Mouse (Mus musculus): ENCODE results near the gene E2f7. TPM values are rescaled to one million over a fixed set of nuclear protein-coding genes. Genes with fewer than 3 reads are reported as not detected.
A peak's percentile ranks its signal among the peaks of the same experiment; 100 is the strongest.

The E2f7 gene
- 4.8 and 12.1 TPM in 2 replicates for total RNA-seq (2015; ENCODE audit: low replicate concordance)
- total RNA-seq (2017; ENCODE audit: low replicate concordance): 8.9 and 17.6 TPM in 2 replicates

DNA sequence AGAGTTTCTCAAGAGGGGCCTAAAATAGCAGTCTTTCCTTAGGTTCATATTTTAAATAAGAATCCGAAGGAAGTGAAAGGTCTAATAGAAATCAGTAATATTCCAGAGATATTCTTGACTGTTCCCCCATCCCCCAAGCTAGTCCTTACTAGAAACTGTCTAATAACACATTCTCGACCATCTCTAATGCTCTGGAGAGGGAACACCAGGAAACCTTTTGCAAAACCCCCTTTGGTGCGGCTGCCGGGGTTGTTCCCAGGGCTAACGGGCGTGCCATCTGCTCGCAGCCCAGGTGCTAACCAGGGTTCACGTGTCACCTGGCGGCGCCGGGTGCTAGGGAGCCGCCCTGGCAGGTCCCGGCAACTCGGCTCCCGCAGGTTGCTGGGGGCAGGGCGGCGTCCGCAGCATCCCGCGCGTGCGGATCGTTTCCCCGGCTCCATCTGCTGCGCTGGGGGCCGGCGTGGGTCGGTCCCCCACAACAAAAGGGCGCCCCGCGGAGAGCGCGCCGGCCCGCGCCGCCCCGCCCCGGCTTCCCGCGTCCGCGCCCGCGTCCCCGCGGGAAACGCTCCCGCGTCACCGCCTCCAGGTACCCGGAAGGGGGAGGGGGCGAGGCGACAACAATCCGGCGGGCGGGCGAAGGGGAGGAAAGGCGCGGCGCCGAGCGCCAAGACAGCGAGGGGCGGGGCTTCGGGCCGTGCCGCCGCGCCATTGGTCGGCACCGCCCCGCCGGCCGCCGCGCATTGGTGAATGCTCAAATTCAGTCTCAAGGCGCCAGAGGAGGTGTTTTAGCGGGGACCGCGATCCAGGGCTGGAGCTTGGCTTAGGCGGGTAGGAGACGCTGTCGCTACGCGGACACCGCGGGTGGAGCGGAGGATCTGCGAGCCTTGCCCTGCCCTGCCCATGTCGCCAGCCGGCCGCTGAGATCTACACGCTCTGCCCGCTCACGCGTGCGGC lies at the start of gene E2f7:
Gene E2f7 (plus strand): TSS at position 754 of the 954 bp plus-strand sequence.
- ATAC-seq (replicated peaks; ENCODE audit: low FRiP score, poor library complexity, severe bottlenecking): peak; percentile 98

DNA sequence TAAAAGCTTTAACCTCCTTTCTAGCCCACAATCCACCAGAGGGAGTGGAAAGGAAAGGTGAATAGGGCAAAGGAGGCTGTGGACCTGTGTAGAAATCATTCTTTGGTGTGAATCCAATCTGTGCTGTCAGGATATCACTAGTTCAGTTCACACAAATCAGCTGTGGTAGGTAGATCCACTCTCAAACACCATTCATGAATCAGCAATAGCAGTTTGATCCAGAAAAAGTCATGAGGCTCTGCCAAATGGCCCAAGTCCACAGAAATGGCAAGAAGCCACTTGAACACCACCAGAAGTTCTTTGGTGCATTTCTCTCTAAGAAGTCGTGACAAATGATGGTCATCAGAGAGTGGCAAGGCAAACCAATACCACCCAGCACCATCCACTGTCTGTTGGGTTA lies 44.0 kb upstream of the E2f7 start:
- no peak for ATAC-seq (replicated peaks; ENCODE audit: low FRiP score, poor library complexity, severe bottlenecking)

DNA sequence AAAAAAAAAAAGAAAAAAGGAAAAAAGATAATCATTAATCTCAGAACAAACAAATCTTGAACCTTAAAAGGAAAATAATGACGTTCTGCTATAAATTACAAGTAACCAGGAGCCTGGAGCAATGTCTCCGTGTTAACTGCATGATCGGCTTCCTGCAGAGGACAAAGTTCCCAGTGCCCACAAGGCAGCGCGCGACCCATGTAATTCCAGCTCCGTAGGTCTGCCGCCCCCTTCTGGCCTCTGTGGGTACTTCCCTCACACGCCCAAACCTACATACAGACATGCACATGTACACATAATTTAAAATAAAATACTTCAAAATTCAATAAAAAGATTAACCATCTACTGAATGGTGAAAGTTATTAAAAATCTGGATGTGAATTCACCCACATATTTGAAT lies 39.6 kb upstream of the E2f7 start:
- no peak for ATAC-seq (replicated peaks; ENCODE audit: low FRiP score, poor library complexity, severe bottlenecking)

DNA sequence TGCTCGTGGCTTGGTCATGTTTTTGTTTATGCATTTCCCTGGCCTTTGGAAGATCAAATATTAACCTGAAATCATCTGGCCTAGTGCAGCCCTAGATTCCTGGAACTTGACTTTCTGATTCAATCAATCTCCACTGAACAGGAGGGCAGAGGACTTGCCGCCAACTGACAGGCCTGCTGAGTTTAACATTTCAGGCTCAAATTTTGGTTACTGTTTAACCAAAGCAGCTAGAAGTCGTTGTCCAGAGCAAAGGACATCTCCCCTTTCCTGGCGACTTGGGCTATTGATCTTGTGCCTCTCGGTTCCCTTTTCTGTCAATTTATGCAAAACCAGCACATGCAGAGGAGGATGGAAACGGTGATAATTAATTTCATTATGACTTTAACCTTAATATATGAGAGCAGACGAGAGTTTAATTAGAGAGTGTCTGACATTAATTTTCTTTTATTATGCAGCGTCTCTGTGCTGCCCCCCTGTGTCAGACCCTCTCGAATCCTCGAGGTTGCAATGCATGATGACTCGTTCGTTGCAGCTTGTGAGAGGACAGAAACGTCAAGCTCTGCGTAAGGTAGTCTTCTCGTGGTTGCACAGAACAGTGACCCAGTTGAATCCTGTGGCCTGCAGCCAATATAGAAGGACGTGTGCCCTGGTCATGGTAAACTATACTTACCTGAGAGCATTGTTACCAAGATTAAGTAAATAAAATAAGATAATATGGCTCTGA lies 37.7 kb upstream of the E2f7 start:
- no peak for ATAC-seq (replicated peaks; ENCODE audit: low FRiP score, poor library complexity, severe bottlenecking)

DNA sequence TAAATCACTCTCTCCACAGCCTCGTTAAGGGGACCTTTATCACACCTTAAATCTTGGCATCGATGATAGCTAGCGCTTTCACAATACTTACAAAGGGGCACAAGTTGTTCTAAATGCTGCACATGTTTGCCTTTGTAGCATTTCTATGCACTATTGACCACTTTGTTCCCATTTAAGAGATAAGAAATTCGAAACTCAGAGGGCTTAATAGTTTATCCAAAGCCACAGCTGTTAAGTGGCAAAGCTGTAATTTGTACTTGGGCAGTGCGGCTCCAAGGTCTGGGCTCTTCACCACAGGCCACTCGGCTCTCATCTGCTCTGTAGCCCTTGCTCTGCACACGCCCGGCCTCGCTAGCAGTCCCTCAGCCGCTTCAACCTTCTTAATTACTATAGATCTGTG lies 28.4 kb upstream of the E2f7 start:
- no peak for ATAC-seq (replicated peaks; ENCODE audit: low FRiP score, poor library complexity, severe bottlenecking)

DNA sequence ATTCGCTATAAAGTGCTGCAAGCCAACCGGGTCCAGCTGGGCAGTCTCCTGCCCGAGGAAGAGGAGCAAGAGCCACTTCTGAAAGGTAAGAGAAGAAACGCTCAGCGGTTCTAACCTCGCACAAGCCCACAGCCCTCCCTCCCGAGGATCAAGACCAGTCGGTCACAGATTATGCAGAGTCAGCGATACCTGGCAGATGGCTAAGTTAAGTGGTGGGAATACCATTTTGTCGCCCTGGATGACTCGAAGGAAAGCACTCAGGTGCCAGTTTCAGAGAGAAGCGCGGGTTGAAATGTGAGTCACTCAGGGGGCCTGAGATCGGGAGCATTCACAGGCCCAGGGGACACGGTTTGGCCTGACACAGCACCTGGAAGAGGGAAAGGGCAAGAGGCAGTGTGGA lies 18.8 kb upstream of the E2f7 start:
- no peak for ATAC-seq (replicated peaks; ENCODE audit: low FRiP score, poor library complexity, severe bottlenecking)

DNA sequence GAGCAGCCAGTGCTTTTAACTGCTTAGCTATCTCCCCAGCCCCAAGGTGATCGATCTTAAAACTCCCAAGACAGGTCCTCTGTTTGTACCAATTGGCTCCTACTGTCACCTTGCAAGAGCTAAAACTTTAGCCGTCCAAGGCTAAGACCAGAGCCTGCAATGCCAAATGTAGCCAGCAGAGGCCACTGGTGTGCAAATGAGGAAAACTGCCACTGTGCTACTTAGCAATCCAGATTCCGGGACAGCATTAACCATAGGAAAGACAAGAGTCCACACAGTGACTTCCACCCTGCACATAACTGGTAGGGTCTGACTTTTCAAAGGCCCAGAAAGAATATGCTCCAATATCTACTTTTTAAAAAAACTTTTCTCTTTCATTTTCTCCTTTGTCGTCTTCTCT lies 17.4 kb upstream of the E2f7 start:
- peak; percentile 84 for ATAC-seq (replicated peaks; ENCODE audit: low FRiP score, poor library complexity, severe bottlenecking)

DNA sequence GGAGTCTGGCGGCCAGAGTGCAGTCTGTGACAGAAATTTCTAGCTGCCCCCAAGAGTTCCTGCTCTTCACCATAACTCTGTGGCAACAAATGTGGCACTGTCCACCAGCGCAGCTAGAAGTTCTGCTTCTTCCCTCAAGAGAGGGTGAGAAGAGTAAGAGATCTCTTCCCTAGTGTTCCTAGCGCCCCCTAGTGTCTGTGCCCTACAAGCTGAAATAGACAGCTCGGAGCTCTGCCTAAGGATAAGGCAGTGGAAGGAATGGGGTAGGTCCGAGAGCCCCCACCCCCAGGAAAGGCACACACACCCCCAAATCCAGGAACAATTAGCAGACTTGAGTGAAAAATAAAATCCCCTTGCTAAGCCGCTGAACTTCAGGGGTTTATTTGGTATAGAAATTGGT lies 11.9 kb upstream of the E2f7 start:
- peak; percentile 67 for ATAC-seq (replicated peaks; ENCODE audit: low FRiP score, poor library complexity, severe bottlenecking)

DNA sequence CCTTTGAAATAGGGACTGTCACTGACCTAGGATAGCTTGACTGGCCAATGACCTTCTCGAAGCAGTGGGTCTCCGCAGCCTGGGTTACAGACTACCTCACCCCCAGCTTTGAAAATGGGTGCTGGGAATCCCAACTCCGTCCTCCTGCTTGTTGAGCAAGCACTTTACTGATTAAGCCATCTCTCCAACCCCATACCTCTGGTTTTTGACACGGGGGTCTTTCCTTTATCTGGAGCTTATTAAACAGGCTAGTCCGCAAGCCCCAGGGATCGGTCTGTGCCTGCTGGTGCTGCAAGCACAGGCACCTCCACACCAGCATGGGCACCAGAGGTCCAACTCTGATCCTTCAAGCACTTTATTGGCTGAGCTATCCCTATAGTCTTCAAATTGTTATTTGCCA lies 1.5 kb upstream of the E2f7 start:
- ATAC-seq (replicated peaks; ENCODE audit: low FRiP score, poor library complexity, severe bottlenecking): no peak

DNA sequence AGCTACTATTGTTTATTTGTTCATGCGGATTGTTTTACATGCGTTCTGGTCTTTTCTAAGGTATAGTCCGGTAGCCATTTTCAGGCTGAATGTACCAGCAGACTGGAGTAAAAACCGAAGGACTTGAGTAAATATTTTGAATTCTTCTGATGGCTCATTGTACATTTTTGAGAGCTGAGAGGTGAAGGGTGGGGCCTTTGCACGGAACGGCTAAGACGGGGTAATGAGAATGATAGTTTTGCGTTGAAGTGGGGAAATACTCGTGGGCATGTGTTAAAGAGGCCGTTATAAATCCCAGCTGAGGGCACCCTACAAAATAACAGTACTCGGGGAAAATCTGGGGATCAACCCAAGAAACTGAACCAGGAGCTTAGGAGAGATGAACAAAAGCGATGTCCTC lies 1.1 kb upstream of the E2f7 start:
- ATAC-seq (replicated peaks; ENCODE audit: low FRiP score, poor library complexity, severe bottlenecking): no peak

DNA sequence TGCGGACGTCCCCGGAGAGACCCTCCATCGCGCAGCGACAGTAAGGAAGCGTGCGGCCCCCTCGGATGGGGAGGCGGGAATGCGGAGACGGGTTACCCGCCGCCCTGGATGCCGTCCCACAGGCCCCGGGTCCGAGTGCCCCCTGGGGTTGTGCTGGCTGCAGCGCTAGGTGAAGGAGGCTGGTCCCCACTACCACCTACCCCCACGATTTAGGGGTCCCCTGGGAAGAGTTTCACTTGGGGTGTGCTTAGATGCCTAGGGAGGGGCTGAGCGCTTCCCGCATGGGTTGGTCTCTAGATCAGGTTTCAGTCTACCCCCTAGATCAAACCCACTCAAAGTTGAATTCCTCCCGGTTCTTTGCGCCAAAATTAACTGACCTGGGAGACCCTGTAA lies 397 bp downstream of the E2f7 start:
- ATAC-seq (replicated peaks; ENCODE audit: low FRiP score, poor library complexity, severe bottlenecking): peak; percentile 13

DNA sequence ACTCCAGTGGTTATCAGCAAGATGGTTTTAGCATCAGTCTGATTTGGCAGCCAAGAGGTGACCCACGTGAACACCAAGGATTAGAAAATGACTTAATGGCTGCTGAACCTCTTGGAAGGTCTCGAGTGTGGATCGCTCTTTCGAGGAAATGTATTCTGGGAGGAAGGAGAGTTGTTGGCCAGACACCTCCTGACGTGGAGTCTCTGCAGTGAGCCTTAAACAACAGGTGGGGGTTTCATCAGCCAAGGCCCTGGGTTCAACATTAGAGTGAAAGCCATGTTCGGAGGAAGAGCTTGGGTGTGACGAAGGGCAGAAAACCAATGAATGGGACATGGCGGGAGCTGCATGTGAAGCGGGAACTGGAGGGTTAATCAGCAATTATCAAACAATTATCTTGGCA lies 3.8 kb downstream of the E2f7 start:
- no peak for ATAC-seq (replicated peaks; ENCODE audit: low FRiP score, poor library complexity, severe bottlenecking)

DNA sequence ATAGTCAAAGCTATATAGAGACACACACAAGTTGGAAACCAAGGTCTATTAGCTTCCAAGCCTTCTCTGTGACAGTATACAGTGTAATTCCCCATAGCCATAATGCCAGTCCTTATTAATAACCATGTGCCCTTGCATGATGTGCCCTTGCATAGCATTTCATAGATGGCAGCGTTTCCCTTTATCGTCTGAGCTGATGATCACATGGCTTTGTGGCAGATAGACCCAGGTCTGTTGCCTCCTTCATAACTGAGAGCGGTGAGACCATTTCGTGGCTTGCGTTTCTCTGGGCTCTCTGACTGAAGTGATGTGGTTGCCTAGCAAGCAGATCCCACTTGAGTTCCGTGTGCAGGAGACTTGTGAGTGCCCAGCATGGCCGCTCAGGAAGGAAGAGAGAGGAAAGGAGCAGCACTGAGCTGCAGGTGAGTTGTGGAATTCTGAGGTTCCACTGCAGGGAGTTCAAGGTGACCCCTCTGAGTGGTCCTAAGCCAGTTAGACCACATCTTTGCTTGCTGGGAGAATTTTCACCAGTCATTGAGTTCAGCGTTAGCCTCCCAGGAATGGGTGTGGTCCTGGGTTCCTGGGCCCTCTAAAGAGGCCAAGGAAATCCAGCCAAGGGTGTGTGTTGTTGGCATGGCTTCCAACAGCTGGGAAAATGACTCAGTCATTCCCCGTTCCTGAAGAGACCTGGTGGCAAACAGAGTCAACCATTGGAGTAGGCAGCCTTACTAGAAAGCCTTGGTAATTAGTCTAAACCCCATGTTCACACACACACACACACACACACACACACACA lies 4.5 kb downstream of the E2f7 start:
- ATAC-seq (replicated peaks; ENCODE audit: low FRiP score, poor library complexity, severe bottlenecking): no peak

DNA sequence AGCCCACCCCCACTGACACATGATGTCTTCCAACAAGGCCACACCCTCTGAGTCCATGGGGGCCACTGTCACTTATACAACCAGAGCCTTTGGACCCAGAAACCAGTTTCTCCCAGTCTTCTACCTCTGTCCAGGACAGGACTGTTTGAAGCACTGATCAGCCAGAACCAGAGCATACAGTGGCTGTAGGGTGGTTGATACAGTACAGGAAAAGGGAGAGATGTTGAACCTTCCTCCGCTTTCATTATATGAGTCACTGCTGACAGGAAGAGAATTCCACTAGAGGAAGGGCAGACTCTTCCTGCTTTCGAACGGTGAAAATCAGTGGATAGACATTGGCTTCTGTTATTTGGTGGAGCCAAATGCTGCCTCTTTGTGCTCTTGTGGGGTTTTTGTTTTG lies 7.6 kb downstream of the E2f7 start:
- ATAC-seq (replicated peaks; ENCODE audit: low FRiP score, poor library complexity, severe bottlenecking): no peak

DNA sequence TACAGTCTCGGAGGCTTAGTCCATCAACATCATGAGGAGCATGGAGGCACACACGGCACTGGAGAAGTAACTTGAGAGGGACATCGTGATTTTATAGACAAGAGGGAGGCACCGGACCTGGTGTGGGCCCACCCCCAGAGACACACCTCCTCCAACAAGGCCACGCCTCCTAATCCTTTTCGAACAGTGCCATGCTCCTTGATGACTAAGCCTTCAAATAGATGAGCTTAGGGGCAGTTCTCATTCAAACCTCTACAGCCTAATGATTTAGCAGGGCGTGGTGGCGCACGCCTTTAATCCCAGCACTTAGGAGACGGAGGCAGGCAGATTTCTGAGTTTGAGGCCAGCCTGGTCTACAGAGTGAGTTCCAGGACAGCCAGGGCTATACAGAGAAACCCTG lies 10.3 kb downstream of the E2f7 start:
- no peak for ATAC-seq (replicated peaks; ENCODE audit: low FRiP score, poor library complexity, severe bottlenecking)

DNA sequence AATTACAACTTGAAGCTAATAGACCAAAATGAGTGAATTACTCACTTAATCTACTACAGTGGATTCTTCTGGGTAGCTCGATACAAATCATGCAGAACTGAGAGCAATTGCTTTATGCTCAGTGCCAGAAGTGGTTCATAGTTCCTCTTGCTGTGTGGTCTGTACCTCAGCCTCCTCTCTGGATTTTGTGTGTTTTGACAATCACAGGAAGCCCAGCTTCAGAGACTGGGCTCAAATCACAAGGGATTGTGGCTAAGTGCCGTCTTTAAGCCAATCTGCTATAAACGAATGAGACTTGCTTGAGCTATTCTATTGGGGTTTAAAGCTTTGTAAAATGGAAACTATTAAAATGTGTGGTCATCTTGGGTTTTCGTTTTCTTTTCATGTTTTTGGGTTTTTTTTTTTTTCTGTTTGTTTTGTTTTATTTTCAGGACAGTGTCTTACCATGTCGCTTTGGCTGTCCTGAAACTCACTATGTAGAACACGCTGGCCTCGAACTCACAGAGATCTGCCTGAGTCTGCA lies 11.1 kb downstream of the E2f7 start:
- ATAC-seq (replicated peaks; ENCODE audit: low FRiP score, poor library complexity, severe bottlenecking): no peak

DNA sequence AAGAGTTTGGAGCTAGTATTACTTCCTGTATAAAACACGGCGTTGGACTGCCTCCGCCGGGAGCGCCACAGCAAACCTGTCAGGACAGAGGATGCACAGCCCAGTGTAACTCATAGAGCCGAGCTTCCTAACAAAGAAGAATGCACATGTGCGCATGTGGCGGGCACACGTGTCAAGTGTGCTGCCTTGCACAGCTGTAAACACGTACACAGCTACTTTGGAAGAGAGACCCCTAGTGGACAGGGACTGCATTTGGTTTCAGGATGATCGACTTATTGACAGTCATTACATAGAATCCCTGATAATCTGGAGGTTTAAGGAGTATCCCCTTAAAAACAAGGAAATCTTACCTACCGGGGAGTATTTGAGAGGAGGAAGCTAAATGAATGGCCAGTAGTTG lies 15.3 kb downstream of the E2f7 start:
- ATAC-seq (replicated peaks; ENCODE audit: low FRiP score, poor library complexity, severe bottlenecking): peak; percentile 56; the same call in 1 of the 2 replicates

DNA sequence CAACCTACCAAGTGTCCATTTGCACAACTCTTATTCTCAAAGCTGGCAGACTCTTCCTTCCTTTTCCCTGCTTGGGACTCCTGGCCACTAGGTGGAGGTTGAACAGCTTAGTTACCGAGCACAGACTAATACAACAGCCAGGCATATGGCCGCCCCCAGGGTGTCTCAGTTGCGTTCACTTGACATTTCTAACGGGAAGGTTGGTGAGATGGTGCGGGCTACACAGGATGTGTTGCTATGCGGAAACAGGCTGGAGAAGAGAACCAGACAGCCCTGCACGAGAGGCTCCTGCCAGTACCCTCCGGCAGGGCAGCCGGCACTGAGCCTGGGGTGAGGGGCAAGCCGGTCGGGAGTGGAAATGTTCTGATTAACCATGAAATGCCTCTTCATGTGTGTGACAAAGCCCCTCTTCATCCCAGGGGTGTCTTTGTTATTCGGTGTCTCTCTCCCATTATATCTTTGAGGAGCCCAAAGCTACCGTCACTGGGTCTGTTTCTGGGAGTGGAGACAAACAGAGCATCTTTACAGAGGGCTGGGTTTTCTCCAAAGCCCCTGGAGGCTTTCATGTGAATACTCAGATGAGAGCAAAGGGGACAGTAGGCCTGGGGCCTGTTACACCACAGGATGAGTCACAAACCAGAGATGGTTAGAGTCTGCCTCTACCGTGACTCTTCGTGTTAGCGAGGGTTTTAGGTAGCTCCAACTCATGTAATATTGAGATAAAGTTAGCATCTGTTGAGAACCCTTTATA lies 17.1 kb downstream of the E2f7 start:
- no peak for ATAC-seq (replicated peaks; ENCODE audit: low FRiP score, poor library complexity, severe bottlenecking)

DNA sequence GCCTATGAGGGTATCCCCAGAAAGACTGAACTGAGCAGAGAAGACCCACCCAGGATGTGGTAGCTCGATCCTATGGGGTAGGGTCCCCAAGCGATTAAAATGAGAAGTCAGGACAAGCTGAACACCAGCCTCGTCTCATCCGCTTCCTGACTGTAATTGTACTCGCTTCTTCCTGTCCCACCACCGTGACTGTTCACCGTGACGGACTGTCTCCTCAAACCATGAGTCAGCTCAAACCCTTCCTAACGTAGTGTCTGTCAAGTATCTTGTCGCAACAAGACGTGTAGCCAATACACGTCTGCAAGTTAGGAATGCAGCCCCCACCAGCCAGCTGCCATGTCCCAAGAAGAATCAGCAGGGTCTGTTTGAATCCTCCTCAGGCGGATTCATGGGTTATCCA lies 18.2 kb downstream of the E2f7 start:
- ATAC-seq (replicated peaks; ENCODE audit: low FRiP score, poor library complexity, severe bottlenecking): no peak

Measured in erythroblast, adult 5-6 weeks (primary cell).